In genomic region chr10:3973589-3974070, GRCm38 (mm10) we compare ENCODE assay signal across 8 mouse cellular contexts. TPM values are rescaled to one million over a fixed set of nuclear protein-coding genes. Genes with fewer than 3 reads are reported as not detected.
DNase-seq lines count a peak whose midpoint lies in the region; ATAC-seq and TF ChIP-seq lines count a peak whose summit lies in the region.

No protein-coding gene starts in this region.

- intact Hi-C loops in heart, postnatal 36 days (cut with DNase I): no loop called here

- TF ChIP-seq POLR2A in olfactory bulb, adult 2 months (IDR thresholded peaks at IDR 0.05; ENCODE audit: insufficient read depth, low read depth, low read length): peak; percentile 68

- peaks cover 51% of the 10 kb centered on the region for H3K4me1 ChIP-seq in G1E (ENCODE audit: insufficient read depth, low read depth, low read length)
- peaks cover 6% of the 10 kb centered on the region for H3K4me1 ChIP-seq in forebrain, embryonic 16.5 days (replicated peaks; ENCODE audit: control insufficient read depth, insufficient read depth, low read length)
- H3K4me1 ChIP-seq in lung, embryonic 15.5 days: peaks cover 31% of the 10 kb centered on the region
- H3K4me1 ChIP-seq in olfactory bulb, adult 2 months (ENCODE audit: control insufficient read depth, insufficient read depth, low read length): no peaks in the 10 kb centered on the region

- no peaks in the 10 kb centered on the region for H3K27me3 ChIP-seq in G1E (ENCODE audit: insufficient read depth, low read length)
- H3K27me3 ChIP-seq in forebrain, embryonic 16.5 days (replicated peaks; ENCODE audit: control insufficient read depth, insufficient read depth, low read length): no peaks in the 10 kb centered on the region
- H3K27me3 ChIP-seq in lung, embryonic 15.5 days: no peaks in the 10 kb centered on the region

- H3K4me3 ChIP-seq in G1E (ENCODE audit: low read depth, low read length): peak overlapping the region; percentile 96
- peak overlapping the region; percentile 70 for H3K4me3 ChIP-seq in forebrain, embryonic 16.5 days (replicated peaks; ENCODE audit: low read length)
- H3K4me3 ChIP-seq in layer of hippocampus, adult 2 months: peak overlapping the region; percentile 67
- peak overlapping the region; percentile 69 for H3K4me3 ChIP-seq in lung, embryonic 15.5 days
- H3K4me3 ChIP-seq in olfactory bulb, adult 2 months (ENCODE audit: insufficient read depth, low read depth, low read length): peak overlapping the region; percentile 70

- peak overlapping the region; percentile 76 for H3K27ac ChIP-seq in forebrain, embryonic 16.5 days (ENCODE audit: low read length)
- peak overlapping the region; percentile 90 for H3K27ac ChIP-seq in layer of hippocampus, adult 2 months
- H3K27ac ChIP-seq in lung, embryonic 15.5 days: peak overlapping the region; percentile 97
- H3K27ac ChIP-seq in olfactory bulb, adult 2 months (ENCODE audit: insufficient read depth, low read depth, low read length): peak overlapping the region; percentile 67

- H3K9me3 ChIP-seq in G1E (replicated peaks): no peaks in the 10 kb centered on the region
- no peaks in the 10 kb centered on the region for H3K9me3 ChIP-seq in forebrain, embryonic 16.5 days (ENCODE audit: control insufficient read depth, low read length)
- no peaks in the 10 kb centered on the region for H3K9me3 ChIP-seq in lung, embryonic 15.5 days

- peak overlapping the region; percentile 81 for H3K9ac ChIP-seq in forebrain, embryonic 16.5 days (replicated peaks; ENCODE audit: low read depth, low read length)
- H3K9ac ChIP-seq in lung, embryonic 15.5 days: peak overlapping the region; percentile 69

- DNase-seq in G1E (ENCODE audit: low spot score): peak; percentile 86
- peak; percentile 92 to 94 for DNase-seq in cerebellum, adult 18-20 months
- peak; percentile 90 to 91 for DNase-seq in heart, postnatal 36 days
- DNase-seq in layer of hippocampus, adult 2 months (ENCODE audit: low spot score in 2 of 2): peak; percentile 80 to 86
- peak; percentile 76 to 83 for DNase-seq in thymus, adult 18-20 months

- peak; percentile 80 for ATAC-seq in G1E (ENCODE audit: extremely low read depth, insufficient number of reproducible peaks, low FRiP score, poor library complexity, severe bottlenecking)
- ATAC-seq in forebrain, embryonic 16.5 days: peak; percentile 92
- ATAC-seq in lung, embryonic 15.5 days (ENCODE audit: borderline replicate concordance, extremely low read depth, low FRiP score, low TSS enrichment): peak; percentile 94

- peaks cover 50% of the 10 kb centered on the region for H3K36me3 ChIP-seq in G1E (replicated peaks)
- H3K36me3 ChIP-seq in forebrain, embryonic 16.5 days (ENCODE audit: control insufficient read depth, insufficient read depth): no peaks in the 10 kb centered on the region
- no peaks in the 10 kb centered on the region for H3K36me3 ChIP-seq in lung, embryonic 15.5 days

- peak overlapping the region; percentile 80 for H3K4me2 ChIP-seq in forebrain, embryonic 16.5 days (ENCODE audit: low read length)
- H3K4me2 ChIP-seq in lung, embryonic 15.5 days: peak overlapping the region; percentile 93

- under 1% methylated on average over 36 of the region's 39 CpGs for WGBS in forebrain, embryonic 16.5 days
- WGBS in lung, embryonic 15.5 days: 0% methylated on average over 37 of the region's 39 CpGs
- WGBS in olfactory bulb, adult 2 months: under 1% methylated on average over 39 of the region's 39 CpGs

- no peak for TF ChIP-seq CTCF in G1E (IDR thresholded peaks at IDR 0.05; ENCODE audit: low read depth, low read length)
- no peak for TF ChIP-seq CTCF in layer of hippocampus, adult 2 months (conservative IDR thresholded peaks at IDR 0.05)
- no peak for TF ChIP-seq CTCF in olfactory bulb, adult 2 months (IDR thresholded peaks at IDR 0.05; ENCODE audit: insufficient read depth, low read depth, low read length)

RNA-seq across cellular contexts. Expression of gene Mthfd1l, which starts 0.7 kb away (rescaled TPM):
- total RNA-seq in G1E (2014; fragmentation: Nextera tagmentation) (48.3 and 53.4 TPM in 2 replicates), G1E (2017) (212 and 237 TPM in 2 replicates)
- polyA plus RNA-seq in G1E (2012): 89.6 and 99.3 TPM in 2 replicates
- 3.9 and 4.6 TPM in 2 replicates for polyA plus RNA-seq in forebrain, embryonic 16.5 days (2015; fragmentation: Nextera tagmentation; extraction: Ambion mirVana)
- total RNA-seq in heart, postnatal 36 days (2021): 1 to 10 TPM in 1 of 2 experiments, under 1 TPM in 1; 0.87 to 1.3 TPM
- total RNA-seq in layer of hippocampus, adult 2 months (2021): 1 to 10 TPM; 8.2 to 9.2 TPM
- polyA plus RNA-seq in lung, embryonic 15.5 days (2015; fragmentation: Nextera tagmentation; extraction: Ambion mirVana): 15.5 and 16.1 TPM in 2 replicates
- not detected in 2 replicates for polyA plus RNA-seq in olfactory bulb, adult 2 months (2012; ENCODE audit: insufficient read depth, insufficient read length, low replicate concordance, missing spikeins)

Comparison
In these comparisons a context has a peak if more than half of its experiments do, and no peak if none do; other contexts are left out.
1. Peak in every context shown above with its lines: DNase-seq, ATAC-seq, H3K4me3 ChIP-seq and H3K27ac ChIP-seq.